Mouse (Mus musculus) B cell, adult (primary cell): Measurements from ENCODE around the gene Olfr1315-ps1. TPM values are rescaled to one million over a fixed set of nuclear protein-coding genes. Genes with fewer than 3 reads are reported as not detected.

ENCODE experiments used
- total RNA-seq: library from RNA; stranded (reverse); gene quantifications from 4 replicates; pipeline ENCODE4 v1.2.4, GENCODE M21; 2023; ENCODE audit not compliant: inconsistent age

The Olfr1315-ps1 gene
- not detected in 4 replicates for total RNA-seq

DNA sequence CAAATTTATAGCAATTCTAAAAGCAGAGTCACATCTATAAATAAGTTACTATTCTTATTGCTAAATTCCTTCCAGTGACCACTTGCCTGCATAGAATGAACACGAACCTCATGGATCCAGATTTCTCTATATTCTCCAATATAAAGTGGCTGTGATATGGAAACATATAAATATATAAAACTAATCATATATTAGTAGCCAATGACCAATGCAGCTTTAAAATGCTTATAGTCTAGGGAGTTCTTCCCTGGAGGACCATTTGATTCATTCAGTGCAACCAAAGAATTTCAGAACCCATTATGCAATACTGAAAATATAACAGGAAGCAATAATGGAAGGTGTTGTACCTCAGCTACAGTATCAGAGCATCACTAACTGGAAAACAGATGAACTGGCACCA lies at the start of gene Olfr1315-ps1:
Gene Olfr1315-ps1 (minus strand): TSS at position 101 of the 400 bp plus-strand sequence.

GRCm38 (mm10) chr2:112153898-112154297 lies 38.7 kb upstream of the Olfr1315-ps1 start, which contains the start of gene Olfr1318:
TSS of gene Olfr1318 (plus strand) at chr2:112154198.

GRCm38 (mm10) chr2:112140029-112140428 lies 24.8 kb upstream of the Olfr1315-ps1 start, which contains the start of gene Olfr1317:
TSS of gene Olfr1317 (plus strand) at chr2:112140329.

DNA sequence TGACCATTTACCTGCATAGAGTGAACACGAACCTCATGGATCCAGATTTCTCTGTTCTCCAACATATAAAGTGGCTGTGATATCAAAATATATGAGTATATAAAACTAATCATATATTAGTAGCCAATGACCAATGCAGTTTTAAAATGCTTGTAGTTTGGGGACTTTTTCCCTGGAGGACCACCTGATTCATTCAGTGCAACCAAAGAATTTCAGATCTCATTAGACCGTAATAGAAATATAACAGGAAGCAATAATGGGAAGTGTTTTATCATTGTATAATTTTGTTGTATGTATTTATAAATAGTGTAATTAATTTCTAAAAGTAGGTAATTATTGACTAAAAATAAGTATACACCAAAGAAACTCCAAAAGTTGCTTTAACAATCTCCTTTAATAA lies 19.6 kb upstream of the Olfr1315-ps1 start, which contains the start of gene Olfr1316:
Gene Olfr1316 (minus strand): TSS at position 101 of the 400 bp plus-strand sequence.

DNA sequence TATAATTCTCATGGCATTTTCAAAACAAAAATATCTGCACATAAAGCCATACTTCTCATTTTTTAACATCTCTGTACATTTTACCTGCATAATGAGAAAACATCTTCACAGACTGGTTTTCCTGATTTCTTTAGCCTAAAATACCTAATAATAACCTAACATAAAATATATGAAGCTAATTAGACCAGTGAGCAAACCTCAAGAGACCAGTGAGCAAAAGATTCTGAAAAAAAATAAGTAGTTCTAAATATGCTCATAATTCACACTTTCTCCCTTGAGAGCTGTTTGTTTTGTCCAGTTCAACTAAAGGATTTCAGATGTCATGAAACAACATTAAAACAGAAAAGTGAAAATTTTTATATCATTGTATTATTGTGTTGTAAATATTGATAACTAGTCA lies 18.6 kb downstream of the Olfr1315-ps1 start, which contains the start of gene Olfr1314:
Gene Olfr1314 (minus strand): TSS at position 101 of the 400 bp plus-strand sequence.

DNA sequence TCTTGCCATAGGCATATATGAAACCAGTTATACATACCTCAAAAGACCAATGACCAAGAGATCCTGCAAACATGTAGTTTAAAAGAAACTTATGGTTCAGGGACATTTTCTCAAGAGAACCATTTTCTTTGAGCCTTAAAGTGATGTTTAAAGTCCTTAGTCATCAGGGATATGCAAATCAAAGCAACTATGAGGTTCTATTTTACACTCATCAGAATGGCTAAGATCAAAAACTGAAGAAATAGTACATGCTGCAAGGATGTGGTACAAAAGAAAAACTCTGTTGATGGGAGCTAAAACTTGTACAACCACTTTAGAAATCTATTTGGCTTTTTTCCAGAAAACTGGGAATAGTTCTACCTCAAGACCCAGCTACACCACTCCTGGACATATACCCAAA lies 37.5 kb downstream of the Olfr1315-ps1 start, which contains the start of gene Olfr1313:
Gene Olfr1313 (minus strand): TSS at position 101 of the 400 bp plus-strand sequence.

Other genes with a start within 250 kb of the Olfr1315-ps1 start
- gene Olfr1305, start 238.3 kb downstream of the Olfr1315-ps1 start, total RNA-seq = not detected in 4 replicates
- not detected in 4 replicates for gene Olfr1306, start 199.2 kb downstream of the Olfr1315-ps1 start, total RNA-seq
- 0.03 TPM in 3 of 4 replicates, not detected in the other for gene Olfr1307, start 166.0 kb downstream of the Olfr1315-ps1 start, total RNA-seq
- not detected in 4 replicates for gene Olfr1308, start 150.5 kb downstream of the Olfr1315-ps1 start, total RNA-seq
- not detected in 4 replicates for gene Olfr1309, start 125.2 kb downstream of the Olfr1315-ps1 start, total RNA-seq
- not detected in 4 replicates for gene Olfr1310, start 102.7 kb downstream of the Olfr1315-ps1 start, total RNA-seq
- gene Olfr1311, start 91.0 kb downstream of the Olfr1315-ps1 start, total RNA-seq = not detected in 4 replicates
- gene Olfr1312, start 65.2 kb downstream of the Olfr1315-ps1 start, total RNA-seq = not detected in 4 replicates
- gene Olfr1313, start 37.6 kb downstream of the Olfr1315-ps1 start, total RNA-seq = not detected in 4 replicates
- not detected in 4 replicates for gene Olfr1314, start 18.7 kb downstream of the Olfr1315-ps1 start, total RNA-seq
- gene Olfr1316, start 19.5 kb upstream of the Olfr1315-ps1 start, total RNA-seq = not detected in 4 replicates
- gene Olfr1317, start 24.9 kb upstream of the Olfr1315-ps1 start, total RNA-seq = not detected in 4 replicates
- not detected in 4 replicates for gene Olfr1318, start 38.8 kb upstream of the Olfr1315-ps1 start, total RNA-seq
- 7.0 to 10.3 TPM (median 9.0 TPM) in 4 replicates for gene Lpcat4, start 124.0 kb upstream of the Olfr1315-ps1 start, total RNA-seq
- not detected in 4 replicates for gene Nutm1, start 143.9 kb upstream of the Olfr1315-ps1 start, total RNA-seq
- gene Nop10, start 146.5 kb upstream of the Olfr1315-ps1 start, total RNA-seq = 61.1 to 71.6 TPM (median 67.0 TPM) in 4 replicates
- 308 to 321 TPM (median 314 TPM) in 4 replicates for gene Slc12a6, start 150.4 kb upstream of the Olfr1315-ps1 start, total RNA-seq
- 0.27 to 0.70 TPM (median 0.30 TPM) in 3 of 4 replicates, not detected in the other for gene Gm21985, start 150.9 kb upstream of the Olfr1315-ps1 start, total RNA-seq